Mouse (Mus musculus) heart, embryonic 14.5 days (tissue): ENCODE data around the gene BC107364. TPM values are rescaled to one million over a fixed set of nuclear protein-coding genes. Genes with fewer than 3 reads are reported as not detected.
"Not testable (repeated sequence)": the region's sequence is repeated elsewhere in the genome, so short reads cannot be mapped to it uniquely, and the experiment has no call there.

Experiments
- ATAC-seq: fragments of 200-750 bp; cut with Nextera tagmentation; 2 replicates; pipeline ENCODE4 v1.8.0; 2017; ENCODE audit warnings: low read depth, moderate TSS enrichment; ENCODE audit not compliant: insufficient number of reproducible peaks, insufficient read depth, low FRiP score
- H3K27ac ChIP-seq, 2 experiments: fragments of 200-500 bp in 1 of 2; fragments of 300-500 bp in 1 of 2; sonication (generic) in 1 of 2; replicated peaks in 1 of 2; 2 replicates each; pipeline ENCODE4 v1.5.1; 2012 to 2014; ENCODE audit warnings: low read depth in 2 of 2, low read length in 2 of 2, control low read depth in 1 of 2, mild to moderate bottlenecking in 1 of 2, mixed read lengths in 1 of 2; ENCODE audit not compliant: control insufficient read depth in 1 of 2, insufficient read depth in 1 of 2
- H3K27me3 ChIP-seq: fragments of 300-500 bp; sonication (generic); 2 replicates; pipeline ENCODE4 v1.6.1; 2014; ENCODE audit warnings: mild to moderate bottlenecking, low read length, control low read depth; ENCODE audit not compliant: control insufficient read depth, insufficient read depth
- H3K36me3 ChIP-seq: fragments of 300-500 bp; sonication (generic); 2 replicates; pipeline ENCODE4 v1.6.1; 2014; ENCODE audit warnings: mild to moderate bottlenecking, control low read depth, low read length, mixed read lengths; ENCODE audit not compliant: control insufficient read depth, insufficient read depth
- H3K4me1 ChIP-seq, 2 experiments: fragments of 200-500 bp in 1 of 2; fragments of 300-500 bp in 1 of 2; sonication (generic) in 1 of 2; 2 replicates each; pipeline ENCODE4 v1.6.1; 2012 to 2014; ENCODE audit warnings: low read length in 2 of 2, control low read depth in 1 of 2, mixed read lengths in 1 of 2; ENCODE audit not compliant: control insufficient read depth in 2 of 2, insufficient read depth in 2 of 2
- H3K4me2 ChIP-seq: fragments of 300-500 bp; sonication (generic); 2 replicates; pipeline ENCODE4 v1.6.1; 2014; ENCODE audit warnings: mild to moderate bottlenecking, low read length
- H3K4me3 ChIP-seq, 2 experiments: fragments of 200-500 bp in 1 of 2; fragments of 300-500 bp in 1 of 2; sonication (generic) in 1 of 2; 2 replicates each; pipeline ENCODE4 v1.5.1; 2012 to 2014; ENCODE audit warnings: low read length in 2 of 2, mild to moderate bottlenecking in 2 of 2, control low read depth in 1 of 2, low read depth in 1 of 2, moderate library complexity in 1 of 2; ENCODE audit not compliant: control insufficient read depth in 1 of 2, insufficient read depth in 1 of 2
- H3K9ac ChIP-seq: fragments of 300-500 bp; sonication (generic); 2 replicates; pipeline ENCODE4 v1.6.1; 2014; ENCODE audit warnings: mild to moderate bottlenecking, low read length
- H3K9me3 ChIP-seq: fragments of 300-500 bp; sonication (generic); 2 replicates; pipeline ENCODE4 v1.6.1; 2016; ENCODE audit warnings: low read length, control low read depth; ENCODE audit not compliant: control insufficient read depth
- WGBS: fragments of 180-500 bp; shearing (Covaris S2); extraction: QIAGEN DNeasy Blood & Tissue Kit; methylation state at CpG from one replicate; pipeline ENCODE4 v1.1.7; 2014; 5-methylcytosine and 5-hydroxymethylcytosine counted together
- polyA plus RNA-seq: library from polyadenylated mRNA; unstranded; fragments of >200 nt; fragmentation: Nextera tagmentation; extraction: Ambion mirVana; gene quantifications from 2 replicates; pipeline ENCODE4 v1.2.1, GENCODE M21; 2014

Gene BC107364
- polyA plus RNA-seq, 1 experiment from 2014 or later, result 1.0 TPM

DNA sequence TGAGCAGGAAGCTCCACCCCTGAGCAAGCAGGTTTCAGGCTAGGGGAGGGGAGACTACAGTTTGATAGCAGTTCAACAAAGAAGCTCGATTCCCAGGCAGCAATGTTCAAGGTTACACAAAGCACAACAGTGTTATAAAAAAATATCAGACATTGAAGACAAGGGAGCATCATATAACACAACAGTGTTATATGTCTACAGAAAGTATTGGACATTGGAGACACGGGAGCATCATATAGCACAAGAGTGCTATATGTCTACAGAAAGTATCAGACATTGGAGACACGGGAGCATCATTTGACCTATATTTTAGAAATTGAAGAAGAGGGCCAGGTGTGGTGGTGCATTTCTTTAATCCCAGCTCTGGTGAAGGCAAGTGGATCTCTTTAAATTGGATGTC lies 25.0 kb upstream of the BC107364 start:
- H3K4me2 ChIP-seq, result no peak overlapping the region
- H3K27ac ChIP-seq, result no peak overlapping the region
- H3K9me3 ChIP-seq, result no peaks in the 10 kb centered on the region
- no peak overlapping the region for H3K4me3 ChIP-seq
- WGBS, result 58% methylated on average over 3 of the region's 3 CpGs
- no peaks in the 10 kb centered on the region for H3K36me3 ChIP-seq
- ATAC-seq, result no peak
- H3K9ac ChIP-seq, result no peak overlapping the region
- H3K27me3 ChIP-seq, result peaks cover 38% of the 10 kb centered on the region
- peaks cover 0 to 2% of the 10 kb centered on the region in 2 experiments; a peak in 1 of 4 replicates for H3K4me1 ChIP-seq

DNA sequence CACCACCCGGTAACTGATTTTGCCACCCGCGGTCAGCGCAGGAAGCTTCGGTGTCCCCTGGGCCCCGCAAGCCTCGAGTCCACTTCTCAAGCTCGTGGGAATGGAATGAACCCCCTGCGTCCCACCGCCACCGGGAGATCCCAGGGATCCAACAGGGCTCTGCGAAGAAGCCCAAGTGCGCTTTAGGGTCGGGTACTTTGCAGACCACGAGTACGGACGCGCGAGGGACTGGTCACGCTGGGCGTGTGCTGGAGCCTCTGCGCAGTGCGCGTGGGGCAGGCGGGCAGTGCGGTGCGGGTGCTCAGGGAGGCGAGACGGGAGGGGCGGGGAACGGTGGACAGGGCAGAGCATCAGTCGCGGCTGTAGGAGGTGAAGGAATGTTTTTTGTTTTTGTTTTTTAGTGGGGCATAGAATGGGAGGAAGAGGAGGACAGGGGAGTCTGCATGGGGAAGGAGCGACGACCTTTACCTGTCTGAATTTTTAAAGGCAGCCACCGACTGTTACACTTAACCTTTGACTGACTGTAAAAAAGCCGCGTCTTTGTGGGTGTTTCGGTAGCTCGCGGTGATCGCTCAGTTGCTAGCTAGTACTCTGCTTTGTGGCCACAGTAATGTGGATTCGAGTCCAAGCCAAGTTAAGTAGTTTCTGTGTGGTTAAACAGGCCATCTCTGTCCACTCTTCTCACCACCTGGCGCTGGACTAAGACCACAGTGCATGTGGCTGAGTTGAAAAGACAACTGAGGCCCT lies 23.0 kb upstream of the BC107364 start:
- peak overlapping the region; percentile 52 to 53 for H3K4me3 ChIP-seq
- 3% methylated on average over 44 of the region's 44 CpGs for WGBS
- H3K27ac ChIP-seq, result no peak overlapping the region
- no peaks in the 10 kb centered on the region for H3K9me3 ChIP-seq
- ATAC-seq, result no peak
- peaks cover 0 to 2% of the 10 kb centered on the region in 2 experiments; a peak in 1 of 4 replicates for H3K4me1 ChIP-seq
- H3K36me3 ChIP-seq, result no peaks in the 10 kb centered on the region
- peak overlapping the region; percentile 95 for H3K4me2 ChIP-seq
- H3K27me3 ChIP-seq, result peaks cover 38% of the 10 kb centered on the region
- H3K9ac ChIP-seq, result peak overlapping the region; percentile 70

DNA sequence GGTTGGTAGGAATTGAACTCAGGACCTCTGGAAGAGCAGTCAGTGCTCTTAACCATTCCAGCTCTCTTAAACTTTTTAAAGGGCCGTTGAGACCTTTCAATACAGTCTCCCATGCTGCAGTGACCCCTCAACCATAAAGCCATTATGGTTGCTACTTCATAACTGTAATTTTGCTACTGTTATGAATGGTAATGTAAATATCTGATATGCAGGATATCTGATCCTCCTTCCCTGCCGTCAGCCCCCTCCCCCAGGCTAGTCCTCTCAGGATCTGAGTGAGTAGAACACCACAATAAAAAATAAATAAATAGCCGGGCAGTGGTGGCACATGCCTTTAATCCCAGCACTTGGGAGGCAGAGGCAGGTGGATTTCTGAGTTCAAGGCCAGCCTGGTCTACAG lies 21.4 kb upstream of the BC107364 start:
- H3K36me3 ChIP-seq, H3K4me1 ChIP-seq, H3K4me2 ChIP-seq, H3K27ac ChIP-seq, H3K4me3 ChIP-seq, H3K9me3 ChIP-seq, H3K9ac ChIP-seq, ATAC-seq: not testable (repeated sequence)
- H3K27me3 ChIP-seq, result peaks cover 38% of the 10 kb centered on the region
- WGBS, result 72% methylated on average over 3 of the region's 3 CpGs

- ATAC-seq, result no peak
- H3K27me3 ChIP-seq, result peaks cover 29% of the 10 kb centered on the region
Measured at GRCm38 (mm10) chr3:96472066-96472465, 20.0 kb upstream of the BC107364 start.

DNA sequence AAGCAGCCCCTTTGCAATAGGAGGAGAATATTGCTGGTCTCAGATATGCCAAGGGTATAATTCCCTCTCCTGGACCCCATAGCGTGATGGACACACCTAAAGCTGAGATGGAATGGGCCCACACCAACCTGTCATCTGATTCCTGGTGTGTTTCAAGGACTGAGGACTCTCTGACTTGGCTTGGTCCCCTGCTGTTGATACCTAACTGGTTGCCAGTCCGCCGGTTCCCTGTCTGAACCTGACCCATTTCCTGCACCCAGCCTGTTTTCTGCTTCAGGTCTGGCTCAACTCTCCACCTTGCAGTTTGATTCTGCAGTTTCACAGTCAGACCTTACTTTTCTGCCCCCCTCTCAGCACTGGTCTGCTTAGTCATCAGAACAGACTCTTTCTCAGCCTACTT lies 17.5 kb upstream of the BC107364 start:
- H3K4me3 ChIP-seq, result no peak overlapping the region
- H3K27me3 ChIP-seq, result peaks cover 11% of the 10 kb centered on the region
- no peak for ATAC-seq
- no peaks in the 10 kb centered on the region; a peak in 1 of 4 replicates for H3K4me1 ChIP-seq
- WGBS, result 72% methylated on average over 3 of the region's 3 CpGs
- H3K4me2 ChIP-seq, result no peak overlapping the region
- H3K9me3 ChIP-seq, result no peaks in the 10 kb centered on the region
- no peaks in the 10 kb centered on the region for H3K36me3 ChIP-seq
- no peak overlapping the region for H3K27ac ChIP-seq
- no peak overlapping the region for H3K9ac ChIP-seq

More at GRCm38 (mm10) chr3:96472066-96472465, 20.0 kb upstream of the BC107364 start:
- no peaks in the 10 kb centered on the region for H3K9me3 ChIP-seq
- H3K36me3 ChIP-seq, result no peaks in the 10 kb centered on the region
- no peak overlapping the region for H3K9ac ChIP-seq
- H3K27ac ChIP-seq, result no peak overlapping the region
- 82% methylated on average over 5 of the region's 5 CpGs for WGBS
- no peak overlapping the region for H3K4me3 ChIP-seq
- H3K4me2 ChIP-seq, result no peak overlapping the region
- H3K4me1 ChIP-seq, result peaks cover 0 to 2% of the 10 kb centered on the region in 2 experiments; a peak in 1 of 4 replicates

- H3K36me3 ChIP-seq, H3K4me2 ChIP-seq, H3K9ac ChIP-seq, ATAC-seq, H3K9me3 ChIP-seq, H3K27ac ChIP-seq, H3K4me3 ChIP-seq, H3K4me1 ChIP-seq, H3K27me3 ChIP-seq: not testable (repeated sequence)
- 87% methylated on average over 3 of the region's 3 CpGs for WGBS
Measured at GRCm38 (mm10) chr3:96468335-96468734, 16.2 kb upstream of the BC107364 start.

- H3K4me2 ChIP-seq, result no peak overlapping the region
- 83% methylated on average over 8 of the region's 8 CpGs for WGBS
- H3K36me3 ChIP-seq, result no peaks in the 10 kb centered on the region
- H3K27ac ChIP-seq, result no peak overlapping the region
- H3K27me3 ChIP-seq, result no peaks in the 10 kb centered on the region
- ATAC-seq, result no peak
- no peak overlapping the region for H3K9ac ChIP-seq
- no peak overlapping the region for H3K4me3 ChIP-seq
- H3K9me3 ChIP-seq, result no peaks in the 10 kb centered on the region
- peaks cover 0 to 4% of the 10 kb centered on the region in 2 experiments; a peak in 1 of 4 replicates for H3K4me1 ChIP-seq
Measured at GRCm38 (mm10) chr3:96467641-96468040, 15.5 kb upstream of the BC107364 start.
